Mouse (Mus musculus): ENCODE data around the gene Ppef1. TPM values are rescaled to one million over a fixed set of nuclear protein-coding genes. Genes with fewer than 3 reads are reported as not detected.

Ppef1 gene
- polyA plus RNA-seq, 1 experiment from 2014 or later, result 0.05 TPM

GRCm38 (mm10) chrX:160598562-160599458 is 136.8 kb downstream of the Ppef1 start:
- no peaks in the 10 kb centered on the region for H3K27me3 ChIP-seq
- ChIA-PET POLR2A (no interaction called here), CTCF (no interaction called here)
- ATAC-seq (peak; percentile 14), DNase-seq (ENCODE audit: low read depth, low spot score) (no peak)
- TF ChIP-seq CTCF (IDR thresholded peaks at IDR 0.05), result no peak
- in situ Hi-C loops (cut with MboI; ENCODE audit: low pct_unique_long_range_greater_than_20kb), result no loop called here

GRCm38 (mm10) chrX:160598055-160598454 is 137.5 kb downstream of the Ppef1 start:
- TF ChIP-seq CTCF (IDR thresholded peaks at IDR 0.05), result no peak
- no peaks in the 10 kb centered on the region for H3K27me3 ChIP-seq
- ChIA-PET POLR2A (no interaction called here), CTCF (no interaction called here)
- in situ Hi-C loops (cut with MboI; ENCODE audit: low pct_unique_long_range_greater_than_20kb), result no loop called here
- DNase-seq (ENCODE audit: low read depth, low spot score) (no peak), ATAC-seq (no peak)

GRCm38 (mm10) chrX:160592933-160593332 is 142.6 kb downstream of the Ppef1 start:
- ChIA-PET POLR2A (interaction anchor here (0.6 kb wide), 1 partner anchor 42 kb away, joined by 4 read pairs; no protein-coding TSS in a partner anchor), CTCF (no interaction called here)
- ATAC-seq, result no peak
- in situ Hi-C loops (cut with MboI; ENCODE audit: low pct_unique_long_range_greater_than_20kb), result no loop called here
- no peaks in the 10 kb centered on the region for H3K27me3 ChIP-seq
- no peak for TF ChIP-seq CTCF (IDR thresholded peaks at IDR 0.05)
- DNase-seq (ENCODE audit: low read depth, low spot score), result no peak

GRCm38 (mm10) chrX:160590147-160590546 is 145.4 kb downstream of the Ppef1 start:
- in situ Hi-C loops (cut with MboI; ENCODE audit: low pct_unique_long_range_greater_than_20kb), result no loop called here
- POLR2A ChIA-PET, result no interaction called here
- CTCF ChIA-PET, result no interaction called here
- no peak for TF ChIP-seq CTCF (IDR thresholded peaks at IDR 0.05)
- H3K27me3 ChIP-seq, result no peaks in the 10 kb centered on the region
- no peak for ATAC-seq
- DNase-seq (ENCODE audit: low read depth, low spot score), result no peak

- DNase-seq (ENCODE audit: low read depth, low spot score) (no peak), ATAC-seq (no peak)
- H3K27me3 ChIP-seq, result no peaks in the 10 kb centered on the region
- in situ Hi-C loops (cut with MboI; ENCODE audit: low pct_unique_long_range_greater_than_20kb), result loop anchor here (10.0 kb wide), 1 partner anchor 346 kb away; no protein-coding TSS in a partner anchor
- TF ChIP-seq CTCF (IDR thresholded peaks at IDR 0.05), result no peak
- POLR2A ChIA-PET, result no interaction called here
- CTCF ChIA-PET, result no interaction called here
These were observed 147.0 kb downstream of the Ppef1 start for GRCm38 (mm10) chrX:160588523-160588922.

GRCm38 (mm10) chrX:160585110-160585509 is 150.5 kb downstream of the Ppef1 start:
- H3K27me3 ChIP-seq, result no peaks in the 10 kb centered on the region
- POLR2A ChIA-PET, result no interaction called here
- in situ Hi-C loops (cut with MboI; ENCODE audit: low pct_unique_long_range_greater_than_20kb), result loop anchor here (10.0 kb wide), 1 partner anchor 350 kb away; no protein-coding TSS in a partner anchor
- no peak for TF ChIP-seq CTCF (IDR thresholded peaks at IDR 0.05)
- CTCF ChIA-PET, result interaction anchor here (1.4 kb wide), 1 partner anchor 446 kb away, joined by 3 read pairs; no protein-coding TSS in a partner anchor
- no peak for DNase-seq (ENCODE audit: low read depth, low spot score)
- no peak for ATAC-seq

GRCm38 (mm10) chrX:160584148-160584838 is 151.3 kb downstream of the Ppef1 start:
- in situ Hi-C loops (cut with MboI; ENCODE audit: low pct_unique_long_range_greater_than_20kb), result loop anchor here (10.0 kb wide), 1 partner anchor 351 kb away; no protein-coding TSS in a partner anchor
- no peaks in the 10 kb centered on the region for H3K27me3 ChIP-seq
- CTCF ChIA-PET, result interaction anchor here (1.1 to 1.4 kb wide), 3 partner anchors 19 to 446 kb away, joined by 3 read pairs; no protein-coding TSS in a partner anchor
- DNase-seq (ENCODE audit: low read depth, low spot score), result no peak
- TF ChIP-seq CTCF (IDR thresholded peaks at IDR 0.05), result no peak
- POLR2A ChIA-PET, result no interaction called here
- ATAC-seq, result no peak

- ChIA-PET CTCF (interaction anchor here (1.0 to 1.4 kb wide), 3 partner anchors 20 to 440 kb away, joined by 3 read pairs; no protein-coding TSS in a partner anchor), POLR2A (no interaction called here)
- ATAC-seq, result peak; percentile 71
- in situ Hi-C loops (cut with MboI; ENCODE audit: low pct_unique_long_range_greater_than_20kb), result loop anchor here (10.0 kb wide), 1 partner anchor 351 kb away; no protein-coding TSS in a partner anchor
- DNase-seq (ENCODE audit: low read depth, low spot score), result no peak
- no peak for TF ChIP-seq CTCF (IDR thresholded peaks at IDR 0.05)
- no peaks in the 10 kb centered on the region for H3K27me3 ChIP-seq
These were observed 152.0 kb downstream of the Ppef1 start for GRCm38 (mm10) chrX:160583589-160583988.

Other genes with a start within 250 kb of the Ppef1 start
- gene Phka2, start 233.6 kb downstream of the Ppef1 start, polyA plus RNA-seq (2021), result 17.6 TPM
- gene Rs1, start 32.2 kb upstream of the Ppef1 start, polyA plus RNA-seq (2021), result not detected
- gene Gja6, start 171.3 kb upstream of the Ppef1 start, polyA plus RNA-seq (2021), result 0.08 TPM

Data from Patski (cell line).